Mouse (Mus musculus): ENCODE measurements at regions not wholly inside any gene's neighbourhood (a gene's known extent, or its start where the extent isn't known, plus 50 kb on each side); places are given as distances from the start of the nearest gene placed in this dataset.

GRCm38 (mm10) chr16:78457731-78458151 is 80.7 kb upstream of the Btg3 start:
- WGBS = 93% methylated on average over 8 of the region's 8 CpGs
- Histone ChIP-seq H3K4me3 (replicated peaks; ENCODE audit: low read length) (no peak overlapping the region), H3K36me3 (ENCODE audit: control insufficient read depth, insufficient read depth, low read length) (no peaks in the 10 kb centered on the region), H3K27me3 (ENCODE audit: control insufficient read depth, insufficient read depth, low read length) (no peaks in the 10 kb centered on the region), H3K4me2 (ENCODE audit: low read depth, low read length) (no peak overlapping the region), H3K27ac (ENCODE audit: low read length) (no peak overlapping the region), H3K9ac (ENCODE audit: low read length) (no peak overlapping the region), H3K4me1 (ENCODE audit: control insufficient read depth, insufficient read depth, low read length) (no peaks in the 10 kb centered on the region), H3K9me3 (replicated peaks; ENCODE audit: control insufficient read depth, low read length) (no peaks in the 10 kb centered on the region)
- no peak for ATAC-seq (ENCODE audit: insufficient read depth, low FRiP score)

- peak overlapping the region; percentile 25; the same call in 1 of the 2 replicates for H3K27ac ChIP-seq (ENCODE audit: low read length)
- no peaks in the 10 kb centered on the region for H3K27me3 ChIP-seq (ENCODE audit: control insufficient read depth, insufficient read depth, low read length)
- H3K4me3 ChIP-seq (replicated peaks; ENCODE audit: low read length) = no peak overlapping the region
- 58% methylated on average over 10 of the region's 10 CpGs for WGBS
- H3K4me2 ChIP-seq (ENCODE audit: low read depth, low read length) = no peak overlapping the region
- no peak overlapping the region for H3K9ac ChIP-seq (ENCODE audit: low read length)
- ATAC-seq (ENCODE audit: insufficient read depth, low FRiP score) = peak; percentile 45; the same call in 1 of the 2 replicates
- H3K4me1 ChIP-seq (ENCODE audit: control insufficient read depth, insufficient read depth, low read length) = no peaks in the 10 kb centered on the region
- H3K9me3 ChIP-seq (replicated peaks; ENCODE audit: control insufficient read depth, low read length) = no peaks in the 10 kb centered on the region
- H3K36me3 ChIP-seq (ENCODE audit: control insufficient read depth, insufficient read depth, low read length) = no peaks in the 10 kb centered on the region
These were observed 79.4 kb upstream of the Btg3 start for GRCm38 (mm10) chr16:78456345-78456744.

- H3K4me2 ChIP-seq (ENCODE audit: low read depth, low read length) = no peak overlapping the region
- 0 out of 2 replicates have a peak, but pooled peaks cover under 1% of the 10 kb centered on the region for H3K9me3 ChIP-seq (replicated peaks; ENCODE audit: control insufficient read depth, low read length)
- H3K4me1 ChIP-seq (ENCODE audit: control insufficient read depth, insufficient read depth, low read length) = no peaks in the 10 kb centered on the region
- no peak overlapping the region for H3K27ac ChIP-seq (ENCODE audit: low read length)
- no peak overlapping the region for H3K4me3 ChIP-seq (replicated peaks; ENCODE audit: low read length)
- WGBS = 91% methylated on average over 9 of the region's 9 CpGs
- ATAC-seq (ENCODE audit: insufficient read depth, low FRiP score) = no peak
- no peaks in the 10 kb centered on the region for H3K27me3 ChIP-seq (ENCODE audit: control insufficient read depth, insufficient read depth, low read length)
- H3K9ac ChIP-seq (ENCODE audit: low read length) = no peak overlapping the region
- no peaks in the 10 kb centered on the region for H3K36me3 ChIP-seq (ENCODE audit: control insufficient read depth, insufficient read depth, low read length)
These were observed 77.5 kb upstream of the Btg3 start for GRCm38 (mm10) chr16:78454509-78454908.

GRCm38 (mm10) chr16:78452303-78452702 is 75.3 kb upstream of the Btg3 start:
- H3K9me3 ChIP-seq (replicated peaks; ENCODE audit: control insufficient read depth, low read length) = peaks cover 4% of the 10 kb centered on the region; the same call in 1 of the 2 replicates
- H3K9ac ChIP-seq (ENCODE audit: low read length) = no peak overlapping the region
- no peaks in the 10 kb centered on the region for H3K27me3 ChIP-seq (ENCODE audit: control insufficient read depth, insufficient read depth, low read length)
- no peak overlapping the region for H3K4me3 ChIP-seq (replicated peaks; ENCODE audit: low read length)
- no peak for ATAC-seq (ENCODE audit: insufficient read depth, low FRiP score)
- H3K27ac ChIP-seq (ENCODE audit: low read length) = no peak overlapping the region
- no peaks in the 10 kb centered on the region for H3K36me3 ChIP-seq (ENCODE audit: control insufficient read depth, insufficient read depth, low read length)
- WGBS = 4% methylated on average over 10 of the region's 10 CpGs
- H3K4me1 ChIP-seq (ENCODE audit: control insufficient read depth, insufficient read depth, low read length) = no peaks in the 10 kb centered on the region
- no peak overlapping the region for H3K4me2 ChIP-seq (ENCODE audit: low read depth, low read length)

GRCm38 (mm10) chr16:78451750-78452149 is 74.8 kb upstream of the Btg3 start:
- Histone ChIP-seq H3K9me3 (replicated peaks; ENCODE audit: control insufficient read depth, low read length) (peaks cover 4% of the 10 kb centered on the region; the same call in 1 of the 2 replicates), H3K9ac (ENCODE audit: low read length) (no peak overlapping the region), H3K4me2 (ENCODE audit: low read depth, low read length) (no peak overlapping the region), H3K36me3 (ENCODE audit: control insufficient read depth, insufficient read depth, low read length) (no peaks in the 10 kb centered on the region), H3K4me1 (ENCODE audit: control insufficient read depth, insufficient read depth, low read length) (no peaks in the 10 kb centered on the region), H3K27ac (ENCODE audit: low read length) (no peak overlapping the region), H3K4me3 (replicated peaks; ENCODE audit: low read length) (no peak overlapping the region), H3K27me3 (ENCODE audit: control insufficient read depth, insufficient read depth, low read length) (no peaks in the 10 kb centered on the region)
- WGBS = 88% methylated on average over 8 of the region's 8 CpGs
- no peak for ATAC-seq (ENCODE audit: insufficient read depth, low FRiP score)

GRCm38 (mm10) chr16:78451251-78451650 is 74.3 kb upstream of the Btg3 start:
- Histone ChIP-seq H3K27ac (ENCODE audit: low read length) (no peak overlapping the region), H3K4me3 (replicated peaks; ENCODE audit: low read length) (no peak overlapping the region), H3K9ac (ENCODE audit: low read length) (no peak overlapping the region), H3K9me3 (replicated peaks; ENCODE audit: control insufficient read depth, low read length) (peaks cover 4% of the 10 kb centered on the region; the same call in 1 of the 2 replicates), H3K4me2 (ENCODE audit: low read depth, low read length) (no peak overlapping the region), H3K4me1 (ENCODE audit: control insufficient read depth, insufficient read depth, low read length) (no peaks in the 10 kb centered on the region), H3K36me3 (ENCODE audit: control insufficient read depth, insufficient read depth, low read length) (no peaks in the 10 kb centered on the region), H3K27me3 (ENCODE audit: control insufficient read depth, insufficient read depth, low read length) (no peaks in the 10 kb centered on the region)
- ATAC-seq (ENCODE audit: insufficient read depth, low FRiP score) = no peak
- WGBS = 75% methylated on average over 11 of the region's 11 CpGs

- Histone ChIP-seq H3K27ac (ENCODE audit: low read length) (no peak overlapping the region), H3K4me3 (replicated peaks; ENCODE audit: low read length) (no peak overlapping the region), H3K27me3 (ENCODE audit: control insufficient read depth, insufficient read depth, low read length) (no peaks in the 10 kb centered on the region), H3K4me1 (ENCODE audit: control insufficient read depth, insufficient read depth, low read length) (no peaks in the 10 kb centered on the region), H3K36me3 (ENCODE audit: control insufficient read depth, insufficient read depth, low read length) (no peaks in the 10 kb centered on the region), H3K9ac (ENCODE audit: low read length) (no peak overlapping the region), H3K9me3 (replicated peaks; ENCODE audit: control insufficient read depth, low read length) (peaks cover 4% of the 10 kb centered on the region; the same call in 1 of the 2 replicates), H3K4me2 (ENCODE audit: low read depth, low read length) (no peak overlapping the region)
- WGBS = 94% methylated on average over 8 of the region's 8 CpGs
- ATAC-seq (ENCODE audit: insufficient read depth, low FRiP score) = no peak
These were observed 72.2 kb upstream of the Btg3 start for GRCm38 (mm10) chr16:78449231-78449630.

- H3K27ac ChIP-seq (ENCODE audit: low read length) = no peak overlapping the region
- H3K4me3 ChIP-seq (replicated peaks; ENCODE audit: low read length) = no peak overlapping the region
- H3K4me1 ChIP-seq (ENCODE audit: control insufficient read depth, insufficient read depth, low read length) = no peaks in the 10 kb centered on the region
- no peak overlapping the region for H3K4me2 ChIP-seq (ENCODE audit: low read depth, low read length)
- no peaks in the 10 kb centered on the region for H3K36me3 ChIP-seq (ENCODE audit: control insufficient read depth, insufficient read depth, low read length)
- no peaks in the 10 kb centered on the region for H3K27me3 ChIP-seq (ENCODE audit: control insufficient read depth, insufficient read depth, low read length)
- ATAC-seq (ENCODE audit: insufficient read depth, low FRiP score) = no peak
- H3K9me3 ChIP-seq (replicated peaks; ENCODE audit: control insufficient read depth, low read length) = no peaks in the 10 kb centered on the region
- 86% methylated on average over 8 of the region's 8 CpGs for WGBS
- H3K9ac ChIP-seq (ENCODE audit: low read length) = no peak overlapping the region
These were observed 66.3 kb upstream of the Btg3 start for GRCm38 (mm10) chr16:78443262-78443661.

GRCm38 (mm10) chr16:78442830-78443229 is 65.8 kb upstream of the Btg3 start:
- Histone ChIP-seq H3K27ac (ENCODE audit: low read length) (no peak overlapping the region), H3K9me3 (replicated peaks; ENCODE audit: control insufficient read depth, low read length) (no peaks in the 10 kb centered on the region), H3K27me3 (ENCODE audit: control insufficient read depth, insufficient read depth, low read length) (no peaks in the 10 kb centered on the region), H3K36me3 (ENCODE audit: control insufficient read depth, insufficient read depth, low read length) (no peaks in the 10 kb centered on the region), H3K9ac (ENCODE audit: low read length) (no peak overlapping the region), H3K4me2 (ENCODE audit: low read depth, low read length) (no peak overlapping the region), H3K4me1 (ENCODE audit: control insufficient read depth, insufficient read depth, low read length) (no peaks in the 10 kb centered on the region), H3K4me3 (replicated peaks; ENCODE audit: low read length) (no peak overlapping the region)
- 86% methylated on average over 7 of the region's 7 CpGs for WGBS
- no peak for ATAC-seq (ENCODE audit: insufficient read depth, low FRiP score)

GRCm38 (mm10) chr16:78441961-78442360 is 65.0 kb upstream of the Btg3 start:
- H3K4me3 ChIP-seq (replicated peaks; ENCODE audit: low read length) = no peak overlapping the region
- no peaks in the 10 kb centered on the region for H3K9me3 ChIP-seq (replicated peaks; ENCODE audit: control insufficient read depth, low read length)
- no peak overlapping the region for H3K27ac ChIP-seq (ENCODE audit: low read length)
- no peaks in the 10 kb centered on the region for H3K4me1 ChIP-seq (ENCODE audit: control insufficient read depth, insufficient read depth, low read length)
- ATAC-seq (ENCODE audit: insufficient read depth, low FRiP score) = no peak
- 81% methylated on average over 6 of the region's 6 CpGs for WGBS
- H3K4me2 ChIP-seq (ENCODE audit: low read depth, low read length) = no peak overlapping the region
- no peak overlapping the region for H3K9ac ChIP-seq (ENCODE audit: low read length)
- no peaks in the 10 kb centered on the region for H3K27me3 ChIP-seq (ENCODE audit: control insufficient read depth, insufficient read depth, low read length)
- no peaks in the 10 kb centered on the region for H3K36me3 ChIP-seq (ENCODE audit: control insufficient read depth, insufficient read depth, low read length)

All from stomach, embryonic 16.5 days (tissue).